Mouse (Mus musculus): ENCODE measurements around the gene Pgp.
A peak's percentile ranks its signal among the peaks of the same experiment; 100 is the strongest.

Pgp gene

DNA sequence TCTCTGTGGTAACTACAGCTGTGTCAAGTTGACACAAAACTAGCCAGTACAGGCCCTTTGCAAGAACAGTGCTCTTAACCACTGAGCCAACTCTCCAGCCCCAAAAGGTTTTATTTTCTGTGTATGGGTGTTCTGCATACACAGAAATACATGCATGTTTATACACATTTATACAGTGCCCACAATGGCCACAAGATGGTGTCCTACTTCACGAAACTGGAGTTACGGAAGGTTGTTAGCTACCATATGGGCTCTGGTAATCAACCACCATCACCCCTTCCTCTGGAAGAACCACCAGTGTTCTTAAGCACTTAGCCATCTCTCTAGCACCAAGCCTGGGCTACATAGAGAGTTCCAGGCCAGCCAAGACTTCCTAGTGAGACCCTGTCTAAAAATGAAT, 8.6 kb upstream of the Pgp start:
- peak; percentile 82 for DNase-seq (ENCODE audit: low read depth)

DNA sequence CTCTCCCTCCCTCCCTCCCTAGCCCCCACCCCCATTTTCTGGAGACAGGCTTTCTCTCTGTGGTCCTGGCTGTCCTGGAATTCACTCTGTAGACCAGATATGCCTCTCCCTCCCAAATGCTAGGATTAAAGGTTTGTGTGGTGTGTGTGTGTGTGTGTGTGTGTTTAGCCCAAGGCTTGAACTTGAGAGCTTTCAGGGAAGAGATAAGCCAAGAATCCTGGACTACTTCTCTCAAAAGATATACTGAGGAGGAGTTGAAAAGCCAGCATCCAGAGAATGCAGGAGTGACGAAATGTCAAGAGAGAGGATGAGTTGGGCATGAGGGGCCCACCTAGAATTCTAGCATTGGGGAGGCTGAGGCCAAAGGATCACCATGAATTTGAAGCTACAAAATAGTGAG, 7.3 kb upstream of the Pgp start:
- DNase-seq (ENCODE audit: low read depth): no peak

DNA sequence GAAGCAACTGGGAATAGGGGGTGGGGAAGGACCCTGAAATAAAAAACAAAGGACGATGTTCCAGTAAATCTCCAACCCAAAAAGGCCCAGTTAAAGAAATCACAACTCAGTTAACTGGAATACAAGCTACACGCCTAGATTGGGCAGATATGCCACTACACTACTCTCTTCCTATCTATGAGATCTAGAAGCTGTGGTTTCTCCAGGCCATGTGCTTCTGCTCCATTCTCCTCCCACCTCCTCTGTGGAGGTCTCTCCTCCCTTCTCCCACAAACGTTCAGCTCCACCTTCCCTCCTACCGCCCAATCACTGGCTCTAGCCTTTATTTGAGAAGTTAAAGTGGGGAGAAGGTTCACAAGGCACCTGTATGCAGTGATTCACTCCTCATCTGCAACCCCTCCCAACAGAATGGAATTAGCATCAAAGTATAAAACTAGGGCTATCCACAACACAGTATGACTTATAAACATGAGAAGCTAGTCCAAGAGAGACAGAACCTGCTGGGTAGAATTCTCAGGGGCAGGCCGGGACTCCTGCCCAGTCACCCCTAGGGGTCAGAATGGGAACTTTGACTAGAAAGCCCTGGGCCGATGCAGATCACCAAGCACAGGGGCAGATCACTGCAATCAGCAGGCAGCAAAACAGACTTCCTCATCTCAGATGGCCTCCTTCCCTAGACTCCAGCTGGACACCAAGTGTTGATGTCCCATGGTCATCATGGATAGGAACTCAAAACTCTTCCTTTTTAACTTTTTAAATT, 6.6 kb upstream of the Pgp start:
- no peak for DNase-seq (ENCODE audit: low read depth)

DNA sequence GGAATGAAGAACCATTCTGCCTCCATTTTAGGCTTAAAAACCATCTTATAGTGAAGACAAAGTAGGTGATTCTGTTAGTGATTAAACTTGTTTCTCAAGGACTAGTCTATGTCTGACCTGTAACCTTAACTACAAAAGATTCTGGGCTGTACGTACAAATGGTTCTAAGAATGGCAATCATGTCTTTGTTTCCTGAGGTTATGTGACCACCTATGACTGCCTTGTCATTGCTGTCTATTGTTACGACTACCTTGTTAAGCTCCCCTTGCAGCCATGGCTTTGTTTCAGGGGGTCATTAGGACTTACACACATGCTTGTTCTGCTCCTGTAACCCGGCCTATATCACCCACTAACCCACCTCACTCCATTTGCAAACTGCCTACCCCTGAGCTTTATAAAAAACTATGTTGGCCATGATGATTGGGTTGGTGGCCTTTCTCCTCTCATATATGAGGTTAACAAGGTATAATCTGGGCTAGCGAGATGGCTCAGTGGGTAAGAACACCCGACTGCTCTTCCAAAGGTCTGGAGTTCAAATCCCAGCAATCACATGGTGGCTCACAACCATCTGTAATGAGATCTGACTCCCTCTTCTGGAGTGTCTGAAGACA, 1.5 kb upstream of the Pgp start:
- no peak for DNase-seq (ENCODE audit: low read depth)

DNA sequence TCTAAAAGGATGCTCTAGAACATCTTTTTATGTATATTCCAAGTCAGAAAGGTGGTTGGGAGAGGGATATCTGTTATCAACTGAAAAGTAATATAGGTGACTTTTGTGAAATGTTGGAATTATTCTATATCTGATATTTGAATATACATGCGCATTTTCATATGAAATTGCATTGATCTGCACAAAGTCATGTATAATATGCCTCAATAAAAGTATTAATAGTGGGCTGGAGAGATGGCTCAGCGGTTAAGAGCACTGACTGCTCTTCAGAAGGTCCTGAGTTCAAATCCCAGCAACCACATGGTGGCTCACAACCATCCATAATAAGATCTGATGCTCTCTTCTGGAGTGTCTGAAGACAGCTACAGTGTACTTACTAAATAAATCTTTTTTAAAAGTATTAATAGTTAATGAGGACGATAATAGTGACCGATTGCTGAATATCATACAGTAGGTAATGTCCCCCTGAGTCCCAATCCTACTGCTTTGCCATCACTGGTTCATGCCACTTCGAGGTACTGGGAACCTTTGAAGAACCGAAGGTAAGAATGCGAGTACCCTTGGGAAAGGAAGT, 769 bp upstream of the Pgp start:
- DNase-seq (ENCODE audit: low read depth): no peak

DNA sequence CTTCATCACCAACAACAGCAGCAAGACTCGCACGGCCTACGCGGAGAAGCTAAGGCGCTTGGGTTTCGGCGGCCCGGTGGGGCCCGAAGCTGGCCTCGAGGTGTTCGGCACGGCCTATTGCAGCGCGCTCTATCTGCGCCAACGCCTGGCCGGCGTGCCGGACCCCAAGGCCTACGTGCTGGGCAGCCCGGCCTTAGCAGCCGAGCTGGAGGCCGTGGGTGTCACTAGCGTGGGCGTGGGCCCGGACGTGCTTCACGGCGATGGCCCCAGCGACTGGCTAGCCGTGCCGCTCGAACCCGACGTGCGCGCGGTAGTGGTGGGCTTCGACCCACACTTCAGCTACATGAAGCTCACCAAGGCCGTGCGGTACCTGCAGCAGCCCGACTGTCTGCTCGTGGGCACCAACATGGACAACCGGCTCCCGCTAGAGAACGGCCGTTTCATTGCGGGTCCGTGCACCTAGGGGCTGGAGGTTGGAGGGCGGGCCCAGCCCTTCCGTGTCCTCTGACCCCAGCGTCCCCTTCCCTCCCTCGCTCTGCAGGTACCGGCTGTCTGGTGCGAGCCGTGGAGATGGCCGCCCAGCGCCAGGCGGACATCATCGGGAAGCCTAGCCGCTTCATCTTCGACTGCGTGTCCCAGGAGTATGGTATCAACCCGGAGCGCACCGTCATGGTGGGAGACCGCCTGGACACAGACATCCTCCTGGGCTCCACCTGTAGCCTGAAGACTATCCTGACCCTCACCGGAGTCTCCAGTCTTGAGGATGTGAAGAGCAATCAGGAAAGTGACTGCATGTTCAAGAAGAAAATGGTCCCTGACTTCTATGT, 722 bp downstream of the Pgp start:
- DNase-seq (ENCODE audit: low read depth): peak; percentile 53

DNA sequence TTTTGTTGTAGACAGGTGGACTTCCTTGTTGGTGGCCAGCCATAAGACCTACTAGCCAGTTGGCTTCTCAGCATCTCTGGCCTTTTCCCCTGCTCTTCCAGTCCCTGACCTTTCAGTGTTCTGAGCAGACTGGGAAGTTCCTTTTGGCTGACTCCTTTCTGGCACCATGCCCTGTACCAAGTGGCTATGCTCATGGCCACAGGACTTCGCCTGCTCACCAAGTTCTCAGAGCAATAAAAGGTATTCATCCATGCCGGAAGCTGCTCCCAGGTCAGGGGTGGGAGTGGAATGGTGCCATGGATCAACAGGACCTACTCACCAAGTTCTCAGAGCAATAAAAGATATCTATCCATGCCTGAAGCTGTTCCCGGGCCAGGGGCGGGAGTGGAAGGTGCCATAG, 2.3 kb downstream of the Pgp start:
- peak; percentile 46 for DNase-seq (ENCODE audit: low read depth)

DNA sequence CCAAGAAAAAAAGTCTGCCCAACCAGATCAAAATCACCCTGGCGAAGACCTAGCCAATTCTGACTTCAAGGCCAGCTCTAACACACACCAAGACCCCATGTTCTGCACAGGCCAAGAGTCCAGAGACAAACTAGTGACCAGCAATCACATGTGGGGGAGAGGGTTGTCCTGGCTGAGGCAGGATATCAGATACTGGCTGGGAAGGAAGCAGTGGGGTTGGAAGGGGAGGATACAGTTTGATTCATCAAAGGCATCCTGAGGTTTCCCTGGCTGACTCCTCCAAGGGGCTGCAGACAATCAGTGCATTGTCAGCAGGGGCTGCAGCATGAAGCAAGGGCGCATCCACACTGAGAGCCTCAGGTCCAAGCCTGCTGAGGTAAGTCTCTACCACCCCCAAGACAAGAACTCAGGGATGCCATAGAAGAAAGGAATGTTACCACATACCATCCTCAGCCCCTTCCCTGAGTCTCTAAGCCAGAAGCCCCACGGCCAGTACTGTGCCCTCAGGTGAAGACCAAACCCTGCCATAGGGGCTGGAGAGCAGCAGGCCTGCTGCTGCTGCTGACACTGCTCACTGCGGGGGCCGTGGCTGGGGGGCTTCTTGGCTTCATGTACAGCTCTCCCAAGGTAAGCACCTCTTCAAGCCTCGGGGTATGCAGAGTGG, 3.6 kb downstream of the Pgp start, which contains the start of gene Bricd5:
TSS of gene Bricd5 (plus strand) at position 273 of the 664 bp plus-strand sequence.
- no peak for DNase-seq (ENCODE audit: low read depth)

DNA sequence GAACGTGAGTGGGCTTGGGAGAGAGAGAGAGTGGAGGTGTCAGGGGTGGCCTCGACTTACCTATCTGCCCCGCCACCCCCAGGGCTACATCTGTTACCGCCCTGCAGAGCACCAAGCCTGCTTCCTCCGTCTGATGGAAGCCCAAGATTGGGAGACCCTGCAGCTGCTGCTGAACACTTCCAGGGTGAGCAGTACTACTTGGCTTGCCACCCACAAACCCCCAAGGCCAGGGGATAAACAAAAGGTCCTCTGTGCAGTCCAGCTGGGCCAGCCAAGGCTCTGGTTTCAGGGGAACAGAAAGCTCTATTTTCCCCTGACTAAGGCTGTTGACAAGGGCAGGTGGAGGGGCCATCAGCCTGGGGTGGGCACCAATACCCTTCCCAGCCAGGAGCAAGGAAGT, 4.4 kb downstream of the Pgp start:
- DNase-seq (ENCODE audit: low read depth): no peak

DNA sequence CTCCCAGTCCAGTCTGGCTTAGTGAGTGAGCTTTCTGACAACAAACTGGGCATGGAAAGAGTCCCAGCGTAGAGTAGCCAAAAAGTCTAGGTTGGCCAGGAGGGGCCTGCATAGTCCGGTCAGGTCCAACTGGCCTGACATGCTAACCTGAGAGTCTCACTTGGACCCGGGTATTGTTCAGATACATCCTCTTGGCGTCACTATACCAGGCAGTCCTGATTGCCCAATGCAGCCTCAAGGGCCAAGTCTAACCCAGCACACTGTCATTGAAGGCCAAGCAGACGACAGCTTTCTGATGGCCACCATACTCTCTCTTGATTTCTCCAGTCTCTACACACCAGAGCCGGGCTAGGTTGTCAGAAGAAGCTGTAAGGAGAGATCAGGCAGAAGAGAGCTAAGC, 5.4 kb downstream of the Pgp start:
- no peak for DNase-seq (ENCODE audit: low read depth)

DNA sequence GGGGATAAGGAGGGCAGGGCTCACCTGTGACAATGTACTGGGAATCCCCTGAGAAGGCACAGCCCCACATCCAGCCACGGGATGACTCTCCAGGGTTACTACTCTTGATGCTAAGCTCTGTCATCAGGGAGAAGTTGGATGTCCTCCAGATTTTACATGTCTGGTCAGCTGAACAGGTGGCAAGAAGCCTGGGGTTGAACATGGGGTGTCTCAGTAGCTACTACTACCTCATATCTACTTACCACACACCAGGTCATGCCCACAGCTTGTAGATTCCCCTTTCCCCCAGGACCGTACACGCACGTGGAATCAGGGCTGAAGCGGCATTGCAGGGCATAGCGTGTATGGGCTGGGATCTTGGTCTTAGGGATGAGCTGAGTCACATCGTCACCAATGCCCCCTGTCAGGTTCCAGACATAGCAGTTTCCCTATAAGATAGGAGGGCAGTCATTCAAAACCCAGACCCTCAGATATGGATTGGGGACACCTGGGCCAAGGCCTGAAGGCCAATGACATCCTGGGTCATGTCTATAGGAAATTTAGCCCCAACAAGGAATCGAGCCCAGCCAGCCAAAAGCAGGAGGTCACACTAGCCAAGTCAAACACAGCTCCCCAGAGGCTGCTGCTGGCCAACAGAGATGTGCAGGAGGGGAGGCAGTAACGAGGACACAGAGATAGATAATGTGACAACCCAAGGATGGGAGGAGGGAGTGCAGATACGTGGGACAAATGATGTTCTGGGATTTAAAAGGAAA, 6.0 kb downstream of the Pgp start:
- DNase-seq (ENCODE audit: low read depth): no peak

DNA sequence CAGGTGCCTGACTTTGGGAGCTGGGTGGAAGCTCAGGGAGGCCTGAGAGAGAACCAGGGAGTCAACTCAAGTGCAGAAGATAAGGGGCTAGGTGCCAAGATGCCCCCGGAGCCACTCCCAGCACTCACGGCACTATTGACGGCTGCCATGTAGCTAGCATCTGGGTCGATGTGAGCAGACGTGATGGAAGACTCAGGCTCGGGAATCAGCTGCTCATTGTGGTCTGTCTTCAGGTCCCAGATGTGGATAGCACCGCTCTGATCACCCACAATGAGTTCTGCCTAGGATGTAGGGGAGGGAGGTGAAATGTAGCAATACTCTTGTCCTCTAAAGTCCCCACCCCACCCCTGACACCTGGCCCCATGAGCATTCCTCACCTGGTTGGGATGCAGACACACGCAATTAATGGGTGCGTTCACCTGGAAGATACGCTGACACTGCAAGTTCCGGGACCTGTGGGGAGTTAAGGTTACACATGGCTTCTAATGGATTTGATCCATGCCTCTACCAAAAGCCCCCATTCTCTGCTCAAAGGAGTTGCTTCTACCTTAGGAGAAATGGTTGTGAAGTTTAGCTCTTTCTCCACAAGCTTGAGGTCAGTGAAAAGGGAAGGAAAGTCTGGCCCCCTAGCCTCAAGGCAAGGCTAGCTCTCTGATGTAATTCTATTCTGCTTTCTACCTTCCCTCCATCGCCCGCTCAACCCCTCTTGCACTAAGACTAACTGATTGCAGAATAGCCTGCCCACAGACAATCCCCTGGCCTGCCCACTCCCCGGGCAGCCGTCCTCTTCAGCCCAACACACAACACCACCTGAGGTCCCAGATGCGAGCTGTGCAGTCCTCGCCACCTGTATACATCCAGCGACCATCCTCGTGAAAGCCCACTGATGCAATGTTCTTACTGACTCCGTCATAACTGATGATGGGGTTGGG, 7.1 kb downstream of the Pgp start:
- DNase-seq (ENCODE audit: low read depth): no peak

DNA sequence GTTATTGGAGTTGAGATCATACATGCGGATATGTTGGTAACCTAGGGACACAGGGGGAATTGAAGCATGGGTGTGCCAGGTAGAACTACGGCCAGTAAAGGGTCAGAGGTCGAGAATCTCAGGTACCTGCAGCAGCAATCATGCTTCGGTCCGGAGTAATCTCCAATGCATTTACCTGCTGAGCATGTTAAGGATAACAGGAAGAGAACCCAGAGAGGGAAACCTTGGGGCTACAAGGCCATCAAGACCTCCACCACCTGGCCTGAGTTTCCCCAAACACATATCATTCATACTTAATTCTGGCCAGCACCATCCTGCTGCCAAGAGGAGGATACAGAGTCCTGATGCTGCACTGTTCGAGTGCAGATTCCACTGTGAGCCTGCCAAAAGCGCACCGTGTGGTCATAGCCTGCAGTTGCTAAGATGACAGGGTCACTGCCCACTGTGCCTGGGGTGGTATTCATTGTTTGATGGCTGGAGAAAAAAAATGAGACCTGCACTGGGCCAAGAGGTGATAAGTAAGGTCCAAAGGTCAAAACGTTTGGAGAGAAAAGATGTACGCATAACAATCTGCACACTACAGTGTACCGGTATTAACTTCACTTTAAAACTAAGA, 7.9 kb downstream of the Pgp start:
- peak; percentile 43 for DNase-seq (ENCODE audit: low read depth)

DNA sequence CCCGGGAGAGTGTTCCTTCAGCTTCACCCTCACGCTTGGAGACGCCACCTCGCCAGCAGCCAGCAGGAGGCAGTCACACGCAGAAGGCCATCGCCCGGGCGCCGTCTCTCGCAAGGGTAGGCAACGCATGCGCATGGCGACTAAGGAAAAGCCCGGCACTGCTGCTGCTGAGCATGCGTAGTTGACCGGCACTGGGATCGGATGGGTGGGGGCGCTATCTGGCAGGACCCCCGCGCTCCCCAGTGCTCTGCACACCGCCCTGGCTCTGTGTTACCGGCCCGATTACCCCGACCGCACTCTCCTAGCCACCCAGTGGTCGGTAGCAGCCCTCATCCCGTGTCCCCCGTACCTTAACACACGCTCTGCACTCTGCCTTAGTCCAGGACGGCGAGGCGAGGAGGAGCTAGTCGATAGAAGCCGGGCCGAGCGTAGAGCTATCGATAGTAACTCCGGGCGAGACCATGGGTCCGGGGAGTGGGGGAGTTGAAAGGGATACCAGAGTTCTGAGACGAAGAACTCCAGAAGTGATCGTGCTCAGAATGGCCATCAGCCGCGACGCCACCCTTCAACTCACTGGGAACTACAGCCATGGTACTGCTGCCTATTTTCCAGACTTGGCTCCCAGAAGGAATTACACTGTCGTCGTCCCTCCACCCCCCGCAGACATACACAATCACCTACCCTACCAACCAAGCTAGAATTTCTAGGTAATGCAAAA, 8.6 kb downstream of the Pgp start, which contains the start of gene Mlst8:
TSS of gene Mlst8 (minus strand) at position 416 of the 718 bp plus-strand sequence.
- peak; percentile 98 for DNase-seq (ENCODE audit: low read depth)

DNA sequence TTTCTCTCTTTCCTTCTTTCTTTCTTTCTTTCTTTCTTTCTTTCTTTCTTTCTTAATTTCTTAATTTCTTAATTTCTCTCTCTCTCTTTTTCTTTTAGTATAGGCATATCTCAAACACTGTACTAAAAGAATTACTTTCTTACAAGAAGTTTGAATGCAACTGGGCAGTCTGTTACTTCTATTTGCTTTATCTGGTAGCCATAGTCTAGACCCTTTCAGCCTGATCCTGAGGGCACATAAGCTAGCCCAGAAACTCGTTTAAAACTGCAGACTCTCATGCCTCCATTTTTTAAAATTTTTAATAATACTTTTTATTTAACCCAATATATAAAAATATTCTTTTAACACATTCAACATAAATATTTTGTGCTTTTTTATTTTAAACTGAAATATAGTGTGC, 9.2 kb downstream of the Pgp start:
- no peak for DNase-seq (ENCODE audit: low read depth)

DNA sequence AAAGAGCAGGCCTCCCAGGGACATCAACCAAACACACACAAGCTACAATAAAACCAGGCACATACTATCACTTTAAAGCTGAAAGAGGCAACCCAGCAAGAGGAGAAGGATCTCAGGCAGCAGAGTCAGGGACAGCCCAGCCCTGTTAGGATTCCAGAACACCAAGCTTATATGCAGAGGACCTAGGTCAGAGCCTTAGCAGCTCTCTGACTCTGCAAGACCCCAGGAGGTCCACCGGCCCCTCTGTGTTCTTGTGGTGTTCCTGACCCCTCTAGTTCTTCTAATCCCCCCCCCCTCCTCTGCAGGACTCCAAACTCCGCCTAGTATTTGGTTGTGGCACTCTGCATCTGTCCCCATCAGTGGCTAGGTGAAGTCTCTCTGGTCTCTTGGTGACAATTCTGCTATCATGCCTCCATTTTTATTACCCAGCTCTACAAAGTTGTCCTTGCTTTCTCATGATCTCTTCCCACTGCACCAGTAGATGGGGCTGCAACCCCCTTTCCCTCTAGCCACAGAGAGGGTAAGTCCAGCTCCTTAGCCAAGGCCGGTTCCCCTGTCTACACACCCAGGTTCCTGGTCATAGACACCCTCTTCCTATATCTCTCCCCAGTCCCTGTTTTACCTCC, 10.1 kb downstream of the Pgp start:
- DNase-seq (ENCODE audit: low read depth): peak; percentile 75

DNA sequence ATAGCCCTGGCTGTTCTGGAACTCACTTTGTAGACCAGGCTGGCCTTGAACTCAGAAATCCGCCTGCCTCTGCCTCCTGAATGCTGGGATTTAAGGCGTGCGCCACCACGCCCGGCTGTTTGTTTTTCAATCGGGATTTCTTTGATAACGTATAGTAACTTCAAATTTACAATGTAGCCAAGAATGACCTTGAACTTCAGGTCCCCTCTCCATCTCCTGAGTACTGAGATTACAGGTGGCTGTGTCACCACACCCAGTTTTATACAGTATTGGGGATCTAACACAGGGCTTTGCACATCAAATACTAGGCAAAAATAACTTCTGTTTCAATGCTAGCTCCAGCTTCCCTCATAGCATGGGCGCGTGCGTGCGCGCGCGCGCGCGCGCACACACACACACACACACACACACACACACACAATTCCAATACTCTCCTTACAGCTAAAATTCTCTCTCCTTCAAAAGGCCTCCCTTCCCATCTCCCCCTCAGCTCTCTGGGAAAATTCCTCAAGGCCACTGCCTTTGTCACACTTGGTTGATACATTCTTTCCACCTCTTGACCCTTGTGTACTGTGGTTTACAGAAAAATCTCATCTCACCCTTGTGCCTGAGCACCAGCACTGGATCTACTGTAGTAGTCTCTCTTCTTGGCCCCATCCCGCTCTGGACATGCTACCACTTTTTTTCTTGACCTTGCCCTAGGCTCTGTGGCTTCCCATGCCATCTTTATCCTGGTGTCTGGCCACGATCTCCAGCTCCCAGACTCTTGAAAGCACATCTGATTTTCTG, 11.0 kb downstream of the Pgp start:
- DNase-seq (ENCODE audit: low read depth): no peak

DNA sequence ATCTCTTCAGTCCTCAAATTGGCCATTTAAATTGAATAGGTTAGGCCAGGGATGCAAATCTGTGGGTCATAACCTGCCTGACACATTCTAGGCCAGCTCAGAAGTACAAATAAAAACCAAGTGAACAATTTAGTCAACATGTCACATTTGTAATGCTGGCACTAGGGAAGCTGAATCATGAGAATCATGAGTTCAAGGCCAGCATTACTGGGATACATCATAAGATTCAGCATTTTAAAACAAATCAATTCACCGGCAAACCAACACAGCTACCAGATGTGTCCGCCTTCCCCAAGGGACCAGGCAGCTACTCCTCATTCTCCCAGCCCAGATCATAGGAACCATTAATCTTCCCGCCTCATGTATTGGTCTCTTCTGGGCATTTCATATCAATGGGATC, 13.3 kb downstream of the Pgp start:
- no peak for DNase-seq (ENCODE audit: low read depth)
